Mouse (Mus musculus) liver, embryonic 16.5 days (tissue): ENCODE data around the gene Ctse. TPM values are rescaled to one million over a fixed set of nuclear protein-coding genes. Genes with fewer than 3 reads are reported as not detected.

Experiments used
- ATAC-seq: fragments of 200-750 bp; cut with Nextera tagmentation; 2 replicates; pipeline ENCODE4 v1.8.0; 2017; ENCODE audit warnings: low read depth, mild to moderate bottlenecking, moderate number of reproducible peaks, moderate library complexity
- H3K27ac ChIP-seq: fragments of 300-500 bp; sonication (generic); 2 replicates; pipeline ENCODE4 v1.5.1; 2014; ENCODE audit warnings: mild to moderate bottlenecking, low read length
- H3K27me3 ChIP-seq: fragments of 300-500 bp; sonication (generic); 2 replicates; pipeline ENCODE4 v1.6.1; 2014; ENCODE audit warnings: low read depth, low read length, mixed read lengths; ENCODE audit not compliant: control insufficient read depth, insufficient read depth
- H3K36me3 ChIP-seq: fragments of 300-500 bp; sonication (generic); 2 replicates; pipeline ENCODE4 v1.6.1; 2014; ENCODE audit warnings: mild to moderate bottlenecking; ENCODE audit not compliant: control insufficient read depth, insufficient read depth
- H3K4me1 ChIP-seq: fragments of 300-500 bp; sonication (generic); 2 replicates; pipeline ENCODE4 v1.6.1; 2014; ENCODE audit warnings: low read depth, low read length, mixed read lengths; ENCODE audit not compliant: control insufficient read depth
- H3K4me2 ChIP-seq: fragments of 300-500 bp; sonication (generic); 2 replicates; pipeline ENCODE4 v1.6.1; 2014; ENCODE audit warnings: low read depth, low read length, mixed read lengths
- H3K4me3 ChIP-seq: fragments of 300-500 bp; sonication (generic); 2 replicates; pipeline ENCODE4 v1.5.1; 2014; ENCODE audit warnings: low read depth, mild to moderate bottlenecking, low read length
- H3K9ac ChIP-seq: fragments of 300-500 bp; sonication (generic); 2 replicates; pipeline ENCODE4 v1.6.1; 2014; ENCODE audit warnings: low read depth, low read length
- H3K9me3 ChIP-seq: fragments of 300-500 bp; sonication (generic); replicated peaks from 2 replicates; pipeline ENCODE4 v1.6.1; 2016; ENCODE audit warnings: low read length; ENCODE audit not compliant: control insufficient read depth
- WGBS: fragments of 180-500 bp; shearing (Covaris S2); extraction: QIAGEN DNeasy Blood & Tissue Kit; methylation state at CpG from one replicate; pipeline ENCODE4 v1.1.7; 2014; ENCODE audit not compliant: insufficient replicate concordance; 5-methylcytosine and 5-hydroxymethylcytosine counted together
- polyA plus RNA-seq: library from polyadenylated mRNA; unstranded; fragments of >200 nt; fragmentation: Nextera tagmentation; extraction: Ambion mirVana; gene quantifications from 2 replicates; pipeline ENCODE4 v1.2.1, GENCODE M21; 2015

The Ctse gene
- polyA plus RNA-seq, 1 experiment from 2014 or later = 33.8 TPM

- Histone ChIP-seq H3K27ac (peak overlapping the region; percentile 95), H3K4me3 (peak overlapping the region; percentile 71), H3K9ac (peak overlapping the region; percentile 73), H3K27me3 (no peaks in the 10 kb centered on the region), H3K36me3 (peaks cover 5% of the 10 kb centered on the region; the same call in 1 of the 2 replicates), H3K9me3 (0 out of 2 replicates have a peak, but pooled peaks cover 2% of the 10 kb centered on the region), H3K4me2 (peak overlapping the region; percentile 62), H3K4me1 (peaks cover 10% of the 10 kb centered on the region)
- peak; percentile 40 for ATAC-seq
- WGBS = 23% methylated on average over 9 of the region's 9 CpGs
These were observed 675 bp downstream of the Ctse start for GRCm38 (mm10) chr1:131638541-131639421.

DNA sequence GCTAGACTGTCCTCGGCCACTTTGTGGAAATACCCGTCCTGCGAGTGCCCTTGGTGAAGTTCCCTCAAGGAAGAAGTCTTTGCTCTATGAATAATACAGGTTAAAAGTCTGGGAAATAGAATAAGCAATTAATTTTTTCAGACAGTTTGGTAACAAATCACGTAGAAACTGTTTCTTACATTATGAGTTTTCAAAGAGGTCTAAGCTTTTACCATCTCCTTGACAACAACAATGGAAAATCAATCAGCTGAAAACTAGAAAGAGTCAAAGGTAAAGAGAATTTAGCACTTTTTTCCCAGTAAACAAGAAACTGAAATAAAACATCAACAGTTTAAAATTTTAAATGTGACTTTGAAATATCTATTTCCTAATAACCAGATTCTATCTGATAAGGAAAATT lies 2.0 kb downstream of the Ctse start:
- no peaks in the 10 kb centered on the region for H3K27me3 ChIP-seq
- H3K4me3 ChIP-seq = peak overlapping the region; percentile 57
- H3K27ac ChIP-seq = peak overlapping the region; percentile 41; the same call in 1 of the 2 replicates
- H3K9me3 ChIP-seq = 0 out of 2 replicates have a peak, but pooled peaks cover 2% of the 10 kb centered on the region
- peaks cover 10% of the 10 kb centered on the region for H3K4me1 ChIP-seq
- WGBS = 81% methylated on average over 4 of the region's 4 CpGs
- ATAC-seq = no peak
- peak overlapping the region; percentile 62 for H3K4me2 ChIP-seq
- H3K36me3 ChIP-seq = peaks cover 5% of the 10 kb centered on the region; the same call in 1 of the 2 replicates
- H3K9ac ChIP-seq = peak overlapping the region; percentile 47; the same call in 1 of the 2 replicates

DNA sequence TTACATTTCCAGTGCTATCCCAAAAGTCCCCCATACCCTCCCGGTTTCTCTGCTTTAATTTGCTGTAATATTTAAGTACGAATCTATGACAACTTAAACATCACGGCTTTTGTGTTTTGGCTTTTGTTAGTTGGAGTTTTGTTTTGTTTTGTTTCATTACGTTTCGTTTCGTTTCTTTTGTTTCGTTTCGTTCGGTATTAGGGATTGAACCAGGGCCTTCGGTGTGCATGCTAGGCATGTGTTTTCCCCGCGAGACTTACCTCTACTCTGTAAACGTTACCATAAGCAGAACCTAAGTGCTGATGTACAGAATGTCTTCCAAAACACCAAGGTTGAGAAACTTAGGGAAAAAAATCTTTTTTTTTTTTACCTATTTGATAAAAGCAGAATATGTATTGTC lies 3.5 kb downstream of the Ctse start:
- H3K9me3 ChIP-seq = 0 out of 2 replicates have a peak, but pooled peaks cover 2% of the 10 kb centered on the region
- no peak for ATAC-seq
- H3K9ac ChIP-seq = no peak overlapping the region
- no peak overlapping the region for H3K4me2 ChIP-seq
- no peak overlapping the region for H3K4me3 ChIP-seq
- no peak overlapping the region for H3K27ac ChIP-seq
- 93% methylated on average over 13 of the region's 13 CpGs for WGBS
- peaks cover 5% of the 10 kb centered on the region; the same call in 1 of the 2 replicates for H3K36me3 ChIP-seq
- H3K27me3 ChIP-seq = no peaks in the 10 kb centered on the region
- peaks cover 10% of the 10 kb centered on the region for H3K4me1 ChIP-seq

DNA sequence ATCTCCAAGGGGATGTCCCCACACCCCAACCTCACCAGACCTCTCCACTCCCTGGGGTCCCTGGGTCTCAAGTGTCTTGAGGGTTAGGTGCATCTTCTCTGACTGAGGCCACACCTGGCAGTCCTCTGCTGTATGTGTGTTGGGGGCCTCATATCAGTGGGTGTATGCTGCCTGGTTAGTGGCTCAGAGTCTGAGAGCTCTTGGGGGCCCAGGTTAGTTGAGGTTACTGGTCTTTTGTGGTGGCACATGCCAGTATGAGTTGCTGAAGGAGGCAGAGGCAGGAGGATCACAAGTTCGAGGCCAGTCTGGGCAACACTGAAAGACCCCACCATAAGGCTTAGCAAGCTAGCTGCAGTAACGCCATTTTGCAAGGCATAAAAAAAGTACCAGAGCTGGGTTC lies 4.1 kb downstream of the Ctse start:
- Histone ChIP-seq H3K4me1 (peaks cover 7% of the 10 kb centered on the region), H3K27ac (no peak overlapping the region), H3K27me3 (no peaks in the 10 kb centered on the region), H3K9ac (no peak overlapping the region), H3K36me3 (peaks cover 5% of the 10 kb centered on the region; the same call in 1 of the 2 replicates), H3K9me3 (0 out of 2 replicates have a peak, but pooled peaks cover 2% of the 10 kb centered on the region), H3K4me3 (0 out of 2 replicates have a peak overlapping the region, but pooled peaks have one; percentile 24), H3K4me2 (no peak overlapping the region; the same call in 1 of the 2 replicates)
- 80% methylated on average over 2 of the region's 2 CpGs for WGBS
- ATAC-seq = no peak

DNA sequence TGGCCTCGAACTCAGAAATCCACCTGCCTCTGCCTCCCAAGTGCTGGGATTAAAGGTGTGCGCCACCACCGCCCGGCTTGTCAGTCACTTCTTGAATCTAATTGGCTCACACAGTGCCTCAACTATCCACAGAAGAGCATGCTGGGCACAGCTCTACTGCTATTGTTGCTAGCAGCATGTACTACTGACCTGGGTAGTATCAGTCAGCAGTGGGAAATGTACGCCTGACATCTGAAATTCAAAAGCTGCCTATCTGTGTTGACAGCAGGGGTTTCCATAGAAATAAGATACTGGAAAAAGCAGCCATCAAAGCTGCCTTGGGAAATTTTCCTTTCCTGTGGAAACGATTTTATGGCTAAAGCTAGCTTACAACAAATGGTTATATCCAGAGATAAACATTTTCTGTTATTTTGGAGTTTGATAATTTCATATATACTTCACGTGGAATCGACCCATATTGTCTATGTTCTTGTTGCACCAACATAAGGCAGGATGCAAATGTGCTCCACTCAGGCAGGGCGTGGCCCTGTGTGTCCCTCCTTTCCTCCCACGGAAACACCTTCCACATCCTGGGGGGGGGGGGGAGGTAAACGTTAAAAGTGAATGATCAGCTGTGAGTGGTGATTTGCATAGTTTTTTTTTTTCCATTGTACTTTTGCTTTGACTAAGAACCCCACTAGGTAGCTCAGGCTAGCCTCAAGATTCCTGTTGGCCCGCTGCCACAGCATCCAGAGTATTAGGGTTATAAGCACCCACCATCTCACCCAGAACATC lies 14.8 kb downstream of the Ctse start:
- peaks cover 5% of the 10 kb centered on the region for H3K4me1 ChIP-seq
- no peaks in the 10 kb centered on the region for H3K9me3 ChIP-seq
- WGBS = 74% methylated on average over 12 of the region's 12 CpGs
- no peak overlapping the region for H3K4me2 ChIP-seq
- no peak overlapping the region for H3K4me3 ChIP-seq
- no peak for ATAC-seq
- H3K36me3 ChIP-seq = no peaks in the 10 kb centered on the region
- no peaks in the 10 kb centered on the region for H3K27me3 ChIP-seq
- no peak overlapping the region for H3K9ac ChIP-seq
- no peak overlapping the region for H3K27ac ChIP-seq

GRCm38 (mm10) chr1:131655601-131656000 lies 17.5 kb downstream of the Ctse start:
- H3K9ac ChIP-seq = no peak overlapping the region
- peaks cover 7% of the 10 kb centered on the region for H3K4me1 ChIP-seq
- H3K36me3 ChIP-seq = no peaks in the 10 kb centered on the region
- H3K4me2 ChIP-seq = no peak overlapping the region
- no peaks in the 10 kb centered on the region for H3K9me3 ChIP-seq
- H3K27ac ChIP-seq = no peak overlapping the region
- WGBS = 70% methylated on average over 6 of the region's 6 CpGs
- no peak for ATAC-seq
- no peaks in the 10 kb centered on the region for H3K27me3 ChIP-seq
- H3K4me3 ChIP-seq = no peak overlapping the region

GRCm38 (mm10) chr1:131657945-131658354 lies 19.8 kb downstream of the Ctse start:
- Histone ChIP-seq H3K27ac (no peak overlapping the region), H3K4me1 (peaks cover 19% of the 10 kb centered on the region), H3K4me3 (no peak overlapping the region), H3K9me3 (no peaks in the 10 kb centered on the region), H3K27me3 (no peaks in the 10 kb centered on the region), H3K36me3 (no peaks in the 10 kb centered on the region), H3K9ac (no peak overlapping the region), H3K4me2 (peak overlapping the region; percentile 8; the same call in 1 of the 2 replicates)
- WGBS = under 1% methylated on average over 11 of the region's 11 CpGs
- ATAC-seq = peak; percentile 55

DNA sequence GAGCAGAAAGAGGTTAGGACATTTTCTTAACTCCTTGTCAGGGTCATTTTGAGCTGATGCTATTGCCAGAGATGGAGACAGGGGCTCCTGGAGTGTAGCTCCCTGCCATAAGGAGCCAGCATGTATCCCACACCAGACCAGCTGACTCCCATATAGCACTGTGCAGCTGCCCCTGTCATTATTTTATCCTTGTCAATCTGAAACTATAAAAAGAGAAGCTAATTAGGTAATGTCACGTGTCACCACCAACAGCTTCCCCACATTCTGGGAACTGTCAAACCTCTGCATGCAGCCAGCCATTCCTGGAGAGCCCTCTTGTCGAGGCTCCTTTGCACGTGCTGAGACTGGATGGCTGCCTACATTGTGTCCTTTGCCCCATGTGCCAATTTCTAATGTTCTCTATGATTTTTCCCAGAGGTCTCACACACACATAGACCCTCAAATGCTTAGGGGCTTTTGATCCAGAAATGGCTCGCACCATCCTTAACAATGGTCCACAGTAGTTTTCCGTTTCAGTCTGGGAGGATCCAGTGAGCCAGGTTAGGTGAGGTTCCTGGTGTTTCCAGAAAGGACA lies 21.5 kb downstream of the Ctse start:
- Histone ChIP-seq H3K27me3 (no peaks in the 10 kb centered on the region), H3K36me3 (no peaks in the 10 kb centered on the region), H3K9ac (no peak overlapping the region), H3K4me2 (no peak overlapping the region), H3K27ac (no peak overlapping the region), H3K4me1 (peaks cover 28% of the 10 kb centered on the region), H3K9me3 (no peaks in the 10 kb centered on the region), H3K4me3 (no peak overlapping the region)
- WGBS = 71% methylated on average over 5 of the region's 5 CpGs
- ATAC-seq = no peak
